ENCODE assay signal across 22 mouse cellular contexts in genomic region chr2:118498476-118498875, GRCm38 (mm10). TPM values are rescaled to one million over a fixed set of nuclear protein-coding genes. Genes with fewer than 3 reads are reported as not detected.
DNase-seq lines count a peak whose midpoint lies in the region; ATAC-seq and TF ChIP-seq lines count a peak whose summit lies in the region.
"Had no signal": no experiment of that assay in that cellular context is flagged by ENCODE, and none has a peak within 500 bp of the region (broad histone marks: within the 10 kb centered on the region; RNA-seq: fewer than 3 reads in every experiment).

No protein-coding gene starts in this region.

- 77% methylated on average over 6 of the region's 6 CpGs for WGBS in heart, embryonic 16.5 days
- 72% methylated on average over 6 of the region's 6 CpGs for WGBS in liver, postnatal 0 days (ENCODE audit: insufficient replicate concordance)
- WGBS in liver, embryonic 11.5 days, result 82% methylated on average over 6 of the region's 6 CpGs
- 79% methylated on average over 6 of the region's 6 CpGs for WGBS in limb, embryonic 13.5 days
- 75% methylated on average over 6 of the region's 6 CpGs for WGBS in midbrain, embryonic 15.5 days

- ATAC-seq in heart, embryonic 16.5 days (replicated peaks; ENCODE audit: extremely low read depth, insufficient read depth, low FRiP score), result no peak
- ATAC-seq in liver, postnatal 0 days, result no peak
- no peak for ATAC-seq in liver, embryonic 11.5 days (replicated peaks; ENCODE audit: low FRiP score)
- ATAC-seq in limb, embryonic 13.5 days (ENCODE audit: low FRiP score, low read depth), result no peak
- ATAC-seq in midbrain, embryonic 15.5 days (replicated peaks), result no peak
- ATAC-seq: forebrain, embryonic 16.5 days; intestine, postnatal 0 days; Patski had no signal

- DNase-seq in heart, adult 11 months, result no peak
- DNase-seq in liver, postnatal 0 days, result no peak
- DNase-seq in liver, embryonic 11.5 days (ENCODE audit: low spot score), result no peak
- peak; percentile 62 to 73 for DNase-seq in thymus, postnatal 36 days
- DNase-seq in gastrocnemius, postnatal 4 days (ENCODE audit: low spot score in 2 of 2), result no peak
- DNase-seq: adrenal gland, adult 2 months; cerebellum, adult 18-20 months; cerebellum, postnatal 14 days; lung, postnatal 10 days; right cerebral cortex, postnatal 14 days had no signal

- H3K36me3 ChIP-seq in heart, embryonic 16.5 days (ENCODE audit: control insufficient read depth, insufficient read depth), result no peaks in the 10 kb centered on the region
- H3K36me3 ChIP-seq in liver, postnatal 0 days (replicated peaks; ENCODE audit: insufficient read depth, low read length), result no peaks in the 10 kb centered on the region
- no peaks in the 10 kb centered on the region for H3K36me3 ChIP-seq in liver, embryonic 11.5 days (ENCODE audit: control insufficient read depth, insufficient read depth, low read length)
- no peaks in the 10 kb centered on the region for H3K36me3 ChIP-seq in limb, embryonic 13.5 days
- no peaks in the 10 kb centered on the region for H3K36me3 ChIP-seq in midbrain, embryonic 15.5 days (replicated peaks)
- H3K36me3 ChIP-seq: G1E; hindbrain, embryonic 15.5 days; midbrain, embryonic 10.5 days had no signal

- H3K4me2 ChIP-seq in heart, embryonic 16.5 days (ENCODE audit: low read depth, low read length), result no peak overlapping the region
- peak overlapping the region; percentile 6; the same call in 1 of the 2 replicates for H3K4me2 ChIP-seq in liver, postnatal 0 days (ENCODE audit: low read depth, low read length)
- no peak overlapping the region for H3K4me2 ChIP-seq in liver, embryonic 11.5 days
- H3K4me2 ChIP-seq in limb, embryonic 13.5 days (replicated peaks), result no peak overlapping the region
- H3K4me2 ChIP-seq in midbrain, embryonic 15.5 days, result no peak overlapping the region
- H3K4me2 ChIP-seq: heart, embryonic 11.5 days; hindbrain, embryonic 15.5 days had no signal

- H3K4me3 ChIP-seq in heart, embryonic 16.5 days (ENCODE audit: low read length), result no peak overlapping the region
- H3K4me3 ChIP-seq in liver, postnatal 0 days (ENCODE audit: low read depth, low read length), result no peak overlapping the region
- H3K4me3 ChIP-seq in liver, embryonic 11.5 days (ENCODE audit: low read depth, low read length), result no peak overlapping the region
- no peak overlapping the region for H3K4me3 ChIP-seq in limb, embryonic 13.5 days
- no peak overlapping the region for H3K4me3 ChIP-seq in midbrain, embryonic 15.5 days
- H3K4me3 ChIP-seq: hindbrain, embryonic 15.5 days; left cerebral cortex, adult 2 months; midbrain, embryonic 10.5 days had no signal

- H3K9me3 ChIP-seq in heart, embryonic 16.5 days (replicated peaks; ENCODE audit: control insufficient read depth, low read length), result no peaks in the 10 kb centered on the region
- H3K9me3 ChIP-seq in liver, postnatal 0 days (ENCODE audit: low read length), result no peaks in the 10 kb centered on the region
- no peaks in the 10 kb centered on the region for H3K9me3 ChIP-seq in liver, embryonic 11.5 days (ENCODE audit: control insufficient read depth, low read length)
- H3K9me3 ChIP-seq in limb, embryonic 13.5 days, result no peaks in the 10 kb centered on the region
- H3K9me3 ChIP-seq in midbrain, embryonic 15.5 days, result no peaks in the 10 kb centered on the region
- H3K9me3 ChIP-seq: G1E; hindbrain, embryonic 15.5 days; midbrain, embryonic 10.5 days had no signal

- no peaks in the 10 kb centered on the region for H3K27me3 ChIP-seq in heart, embryonic 16.5 days (ENCODE audit: control insufficient read depth, insufficient read depth, low read length)
- no peaks in the 10 kb centered on the region for H3K27me3 ChIP-seq in liver, postnatal 0 days (ENCODE audit: insufficient read depth, low read length)
- no peaks in the 10 kb centered on the region for H3K27me3 ChIP-seq in liver, embryonic 11.5 days (replicated peaks; ENCODE audit: control insufficient read depth, insufficient read depth, low read length)
- H3K27me3 ChIP-seq in limb, embryonic 13.5 days, result no peaks in the 10 kb centered on the region
- no peaks in the 10 kb centered on the region for H3K27me3 ChIP-seq in midbrain, embryonic 15.5 days (replicated peaks)
- H3K27me3 ChIP-seq: hindbrain, embryonic 15.5 days; Patski had no signal

- no peak overlapping the region for H3K9ac ChIP-seq in heart, embryonic 16.5 days (ENCODE audit: low read length)
- H3K9ac ChIP-seq in liver, postnatal 0 days (replicated peaks), result no peak overlapping the region
- H3K9ac ChIP-seq in liver, embryonic 11.5 days (ENCODE audit: low read depth, low read length), result no peak overlapping the region
- no peak overlapping the region for H3K9ac ChIP-seq in limb, embryonic 13.5 days
- H3K9ac ChIP-seq in midbrain, embryonic 15.5 days, result no peak overlapping the region
- H3K9ac ChIP-seq: hindbrain, embryonic 15.5 days had no signal

- peaks cover 2% of the 10 kb centered on the region; the same call in 1 of the 2 replicates for H3K4me1 ChIP-seq in heart, embryonic 16.5 days (ENCODE audit: control insufficient read depth, insufficient read depth, low read length)
- no peaks in the 10 kb centered on the region for H3K4me1 ChIP-seq in liver, postnatal 0 days (ENCODE audit: insufficient read depth)
- H3K4me1 ChIP-seq in liver, embryonic 11.5 days (replicated peaks; ENCODE audit: control insufficient read depth, insufficient read depth, low read length), result no peaks in the 10 kb centered on the region
- H3K4me1 ChIP-seq in limb, embryonic 13.5 days, result peaks cover 38% of the 10 kb centered on the region
- H3K4me1 ChIP-seq in midbrain, embryonic 15.5 days, result no peaks in the 10 kb centered on the region; the same call in 1 of the 2 replicates

- TF ChIP-seq EP300 in liver, postnatal 0 days (IDR thresholded peaks at IDR 0.05; ENCODE audit: low read depth), result no peak

- peak overlapping the region; percentile 64; the same call in 1 of the 2 replicates for H3K27ac ChIP-seq in heart, embryonic 16.5 days (ENCODE audit: low read length)
- H3K27ac ChIP-seq in liver, postnatal 0 days (ENCODE audit: low read depth), result no peak overlapping the region
- no peak overlapping the region for H3K27ac ChIP-seq in liver, embryonic 11.5 days (ENCODE audit: low read depth, low read length)
- H3K27ac ChIP-seq in limb, embryonic 13.5 days, result peak overlapping the region; percentile 84
- H3K27ac ChIP-seq in midbrain, embryonic 15.5 days, result no peak overlapping the region
- H3K27ac ChIP-seq: hindbrain, embryonic 15.5 days; left cerebral cortex, adult 2 months; stomach, postnatal 0 days had no signal

- TF ChIP-seq CTCF in liver, postnatal 0 days (IDR thresholded peaks at IDR 0.05; ENCODE audit: low read depth), result no peak

RNA-seq across cellular contexts. Expression of gene Srp14, which starts 19.0 kb away (rescaled TPM):
- polyA plus RNA-seq in heart, embryonic 16.5 days (2015; fragmentation: Nextera tagmentation; extraction: Ambion mirVana), result 197 and 220 TPM in 2 replicates
- polyA plus RNA-seq in liver, postnatal 0 days (2015; fragmentation: Nextera tagmentation; extraction: Ambion mirVana), result 101 and 107 TPM in 2 replicates
- 184 and 195 TPM in 2 replicates for polyA plus RNA-seq in liver, embryonic 11.5 days (2014; fragmentation: Nextera tagmentation; extraction: Ambion mirVana)
- polyA plus RNA-seq in limb, embryonic 13.5 days (2015; fragmentation: Nextera tagmentation; extraction: Ambion mirVana), result 244 and 249 TPM in 2 replicates
- total RNA-seq in gastrocnemius, postnatal 4 days (2021), result 100 to 1,000 TPM; 144 to 148 TPM
- polyA plus RNA-seq in midbrain, embryonic 15.5 days (2015; fragmentation: Nextera tagmentation; extraction: Ambion mirVana), result 303 and 315 TPM in 2 replicates

RNA-seq across cellular contexts. Expression of gene Bmf, which starts 51.0 kb away (rescaled TPM):
- polyA plus RNA-seq in heart, embryonic 16.5 days (2015; fragmentation: Nextera tagmentation; extraction: Ambion mirVana), result 1.4 and 1.8 TPM in 2 replicates
- polyA plus RNA-seq in liver, postnatal 0 days (2015; fragmentation: Nextera tagmentation; extraction: Ambion mirVana), result 1.3 TPM in 2 replicates
- polyA plus RNA-seq in liver, embryonic 11.5 days (2014; fragmentation: Nextera tagmentation; extraction: Ambion mirVana), result 1.0 and 1.9 TPM in 2 replicates
- 6.8 and 7.3 TPM in 2 replicates for polyA plus RNA-seq in limb, embryonic 13.5 days (2015; fragmentation: Nextera tagmentation; extraction: Ambion mirVana)
- total RNA-seq in gastrocnemius, postnatal 4 days (2021), result 10 to 100 TPM; 20.5 to 22.9 TPM
- polyA plus RNA-seq in midbrain, embryonic 15.5 days (2015; fragmentation: Nextera tagmentation; extraction: Ambion mirVana), result 3.3 and 4.3 TPM in 2 replicates
- polyA plus RNA-seq: G1E had no signal

Comparison
In these comparisons a context has a peak if more than half of its experiments do, and no peak if none do; other contexts are left out.
1. H3K27ac ChIP-seq: peak in heart, embryonic 16.5 days (single experiment) and limb, embryonic 13.5 days (single experiment); none in liver, postnatal 0 days (single experiment), liver, embryonic 11.5 days (single experiment) and midbrain, embryonic 15.5 days (single experiment).
2. DNase-seq: peak in thymus, postnatal 36 days (2 of 2); none in heart, adult 11 months (single experiment), liver, postnatal 0 days (single experiment), liver, embryonic 11.5 days (single experiment) and gastrocnemius, postnatal 4 days (0 of 2).